Mouse (Mus musculus): ENCODE results near the gene Armc9. TPM values are rescaled to one million over a fixed set of nuclear protein-coding genes. Genes with fewer than 3 reads are reported as not detected.

The Armc9 gene
- total and polyA plus RNA-seq, 2 experiments = 3.2 to 4.4 TPM

GRCm38 (mm10) chr1:86239871-86240270 lies 85.3 kb downstream of the Armc9 start:
- Histone ChIP-seq H3K79me2 (ENCODE audit: control insufficient read depth, insufficient read depth, low read length) (no peaks in the 10 kb centered on the region), H3K36me3 (ENCODE audit: control insufficient read depth, insufficient read depth, low read length) (no peaks in the 10 kb centered on the region), H3K4me1 (ENCODE audit: control insufficient read depth, insufficient read depth, low read length) (no peaks in the 10 kb centered on the region), H3K27me3 (ENCODE audit: control insufficient read depth, insufficient read depth, low read length) (no peaks in the 10 kb centered on the region), H3K27ac (replicated peaks; ENCODE audit: insufficient read depth, low read depth, low read length) (no peak overlapping the region), H3K4me3 (ENCODE audit: insufficient read depth, low read depth, low read length) (no peak overlapping the region), H3K9ac (ENCODE audit: low read depth, low read length) (no peak overlapping the region)
- no peak for DNase-seq (ENCODE audit: extremely low read depth, low read depth, low spot score)
- WGBS = 96% methylated on average over 6 of the region's 6 CpGs
- TF ChIP-seq POLR2A (IDR thresholded peaks at IDR 0.05; ENCODE audit: extremely low read depth, insufficient read depth, low read length) = no peak
- no peak for TF ChIP-seq CTCF (IDR thresholded peaks at IDR 0.05; ENCODE audit: low read depth, low read length)

GRCm38 (mm10) chr1:86240959-86241358 lies 86.4 kb downstream of the Armc9 start:
- no peak for DNase-seq (ENCODE audit: extremely low read depth, low read depth, low spot score)
- no peak overlapping the region for H3K4me3 ChIP-seq (ENCODE audit: insufficient read depth, low read depth, low read length)
- H3K79me2 ChIP-seq (ENCODE audit: control insufficient read depth, insufficient read depth, low read length) = no peaks in the 10 kb centered on the region
- H3K27ac ChIP-seq (replicated peaks; ENCODE audit: insufficient read depth, low read depth, low read length) = no peak overlapping the region
- H3K4me1 ChIP-seq (ENCODE audit: control insufficient read depth, insufficient read depth, low read length) = no peaks in the 10 kb centered on the region
- H3K36me3 ChIP-seq (ENCODE audit: control insufficient read depth, insufficient read depth, low read length) = no peaks in the 10 kb centered on the region
- TF ChIP-seq CTCF (IDR thresholded peaks at IDR 0.05; ENCODE audit: low read depth, low read length) (no peak), POLR2A (IDR thresholded peaks at IDR 0.05; ENCODE audit: extremely low read depth, insufficient read depth, low read length) (no peak)
- no peaks in the 10 kb centered on the region for H3K27me3 ChIP-seq (ENCODE audit: control insufficient read depth, insufficient read depth, low read length)
- no peak overlapping the region for H3K9ac ChIP-seq (ENCODE audit: low read depth, low read length)
- WGBS = 88% methylated on average over 2 of the region's 2 CpGs

- 68% methylated on average over 6 of the region's 6 CpGs for WGBS
- H3K27me3 ChIP-seq (ENCODE audit: control insufficient read depth, insufficient read depth, low read length) = no peaks in the 10 kb centered on the region
- H3K4me1 ChIP-seq (ENCODE audit: control insufficient read depth, insufficient read depth, low read length) = no peaks in the 10 kb centered on the region
- no peak for TF ChIP-seq CTCF (IDR thresholded peaks at IDR 0.05; ENCODE audit: low read depth, low read length)
- TF ChIP-seq POLR2A (IDR thresholded peaks at IDR 0.05; ENCODE audit: extremely low read depth, insufficient read depth, low read length) = no peak
- H3K27ac ChIP-seq (replicated peaks; ENCODE audit: insufficient read depth, low read depth, low read length) = no peak overlapping the region
- no peak overlapping the region for H3K9ac ChIP-seq (ENCODE audit: low read depth, low read length)
- no peak for DNase-seq (ENCODE audit: extremely low read depth, low read depth, low spot score)
- H3K79me2 ChIP-seq (ENCODE audit: control insufficient read depth, insufficient read depth, low read length) = no peaks in the 10 kb centered on the region
- no peak overlapping the region for H3K4me3 ChIP-seq (ENCODE audit: insufficient read depth, low read depth, low read length)
- H3K36me3 ChIP-seq (ENCODE audit: control insufficient read depth, insufficient read depth, low read length) = no peaks in the 10 kb centered on the region
These were observed 88.9 kb downstream of the Armc9 start for GRCm38 (mm10) chr1:86243490-86243889.

- H3K36me3 ChIP-seq (ENCODE audit: control insufficient read depth, insufficient read depth, low read length) = no peaks in the 10 kb centered on the region
- H3K9ac ChIP-seq (ENCODE audit: low read depth, low read length) = no peak overlapping the region
- no peak overlapping the region for H3K4me3 ChIP-seq (ENCODE audit: insufficient read depth, low read depth, low read length)
- TF ChIP-seq POLR2A (IDR thresholded peaks at IDR 0.05; ENCODE audit: extremely low read depth, insufficient read depth, low read length) (no peak), CTCF (IDR thresholded peaks at IDR 0.05; ENCODE audit: low read depth, low read length) (no peak)
- no peak overlapping the region for H3K27ac ChIP-seq (replicated peaks; ENCODE audit: insufficient read depth, low read depth, low read length)
- no peak for DNase-seq (ENCODE audit: extremely low read depth, low read depth, low spot score)
- H3K4me1 ChIP-seq (ENCODE audit: control insufficient read depth, insufficient read depth, low read length) = no peaks in the 10 kb centered on the region
- H3K79me2 ChIP-seq (ENCODE audit: control insufficient read depth, insufficient read depth, low read length) = no peaks in the 10 kb centered on the region
- WGBS = 94% methylated on average over 6 of the region's 6 CpGs
- H3K27me3 ChIP-seq (ENCODE audit: control insufficient read depth, insufficient read depth, low read length) = no peaks in the 10 kb centered on the region
These were observed 90.9 kb downstream of the Armc9 start for GRCm38 (mm10) chr1:86245301-86246085.

GRCm38 (mm10) chr1:86253410-86253809 lies 98.8 kb downstream of the Armc9 start:
- Histone ChIP-seq H3K27me3 (ENCODE audit: control insufficient read depth, insufficient read depth, low read length) (no peaks in the 10 kb centered on the region), H3K4me1 (ENCODE audit: control insufficient read depth, insufficient read depth, low read length) (no peaks in the 10 kb centered on the region), H3K27ac (replicated peaks; ENCODE audit: insufficient read depth, low read depth, low read length) (no peak overlapping the region), H3K4me3 (ENCODE audit: insufficient read depth, low read depth, low read length) (no peak overlapping the region), H3K36me3 (ENCODE audit: control insufficient read depth, insufficient read depth, low read length) (no peaks in the 10 kb centered on the region), H3K79me2 (ENCODE audit: control insufficient read depth, insufficient read depth, low read length) (no peaks in the 10 kb centered on the region), H3K9ac (ENCODE audit: low read depth, low read length) (no peak overlapping the region)
- DNase-seq (ENCODE audit: extremely low read depth, low read depth, low spot score) = no peak
- no peak for TF ChIP-seq POLR2A (IDR thresholded peaks at IDR 0.05; ENCODE audit: extremely low read depth, insufficient read depth, low read length)
- no peak for TF ChIP-seq CTCF (IDR thresholded peaks at IDR 0.05; ENCODE audit: low read depth, low read length)
- WGBS = 91% methylated on average over 8 of the region's 8 CpGs

- Histone ChIP-seq H3K4me3 (ENCODE audit: insufficient read depth, low read depth, low read length) (no peak overlapping the region), H3K9ac (ENCODE audit: low read depth, low read length) (no peak overlapping the region), H3K4me1 (ENCODE audit: control insufficient read depth, insufficient read depth, low read length) (no peaks in the 10 kb centered on the region), H3K79me2 (ENCODE audit: control insufficient read depth, insufficient read depth, low read length) (no peaks in the 10 kb centered on the region), H3K27me3 (ENCODE audit: control insufficient read depth, insufficient read depth, low read length) (no peaks in the 10 kb centered on the region), H3K36me3 (ENCODE audit: control insufficient read depth, insufficient read depth, low read length) (no peaks in the 10 kb centered on the region), H3K27ac (replicated peaks; ENCODE audit: insufficient read depth, low read depth, low read length) (no peak overlapping the region)
- no peak for DNase-seq (ENCODE audit: extremely low read depth, low read depth, low spot score)
- 82% methylated on average over 4 of the region's 4 CpGs for WGBS
- TF ChIP-seq POLR2A (IDR thresholded peaks at IDR 0.05; ENCODE audit: extremely low read depth, insufficient read depth, low read length) (no peak), CTCF (IDR thresholded peaks at IDR 0.05; ENCODE audit: low read depth, low read length) (no peak)
These were observed 101.7 kb downstream of the Armc9 start for GRCm38 (mm10) chr1:86256311-86256710.

All from liver, adult 2 months (tissue).